Mouse (Mus musculus): ENCODE measurements at regions not wholly inside any gene's neighbourhood (a gene's known extent, or its start where the extent isn't known, plus 50 kb on each side); places are given as distances from the start of the nearest gene placed in this dataset.
A peak's percentile ranks its signal among the peaks of the same experiment; 100 is the strongest.

DNA sequence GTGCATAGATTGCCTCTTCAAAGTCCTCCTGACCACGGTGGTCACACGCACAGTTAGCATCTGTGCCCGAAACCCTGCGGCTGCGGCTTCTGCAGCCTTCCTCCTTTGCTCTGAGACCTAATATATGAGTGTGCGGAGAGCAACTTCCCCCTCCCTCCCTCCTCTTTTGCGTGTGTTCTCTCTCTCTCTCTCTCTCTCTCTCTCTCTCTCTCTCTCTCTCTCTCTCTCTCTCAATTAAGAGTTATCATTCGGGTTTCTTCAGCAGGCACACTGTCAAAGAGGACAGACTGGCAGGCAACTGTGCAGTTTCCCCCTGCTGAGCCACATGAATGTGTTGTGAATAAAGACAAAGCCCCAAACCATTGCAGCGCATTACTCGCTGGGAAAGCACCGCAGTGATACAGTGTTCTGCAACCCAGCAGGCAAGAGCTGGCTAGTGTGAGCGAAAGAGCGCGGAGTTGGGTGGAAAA lies 900.8 kb downstream of the Mat2b start:
- peak in 1 of 2 experiments; percentile 8 for DNase-seq (ENCODE audit: low spot score in 2 of 2)

DNA sequence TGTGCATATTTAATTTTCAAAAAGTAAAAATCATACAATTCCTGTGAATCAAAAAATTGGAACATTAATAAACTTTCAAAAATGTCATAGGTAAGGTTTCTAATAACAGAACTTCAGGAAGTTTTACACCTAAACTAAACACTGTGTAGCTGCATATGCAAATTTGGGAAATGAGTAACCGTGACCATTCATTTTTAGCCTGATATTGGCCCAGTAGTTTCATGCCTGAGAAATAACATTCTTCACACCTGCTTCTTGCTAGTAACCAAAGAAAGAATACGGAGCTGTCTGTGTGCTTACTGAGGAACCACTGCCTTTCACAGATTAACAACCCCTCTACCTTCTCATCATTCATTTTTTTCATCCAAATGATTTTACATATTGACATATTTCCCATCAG lies 902.9 kb downstream of the Mat2b start:
- DNase-seq (ENCODE audit: low spot score in 2 of 2): no peak

Data from frontal cortex, postnatal 10 days (tissue).